Mouse (Mus musculus) CH12.LX (cell line): ENCODE data around the gene Trim16.

Experiments used
- GABPA ChIP-seq: IDR thresholded peaks from 2 replicates; pipeline ENCODE4 v1.6.1; 2012; ENCODE audit warnings: low read depth, low read length, improper control_type of control experiment, inconsistent platforms; ENCODE audit not compliant: insufficient replicate concordance
- POLR2AphosphoS2 ChIP-seq: IDR thresholded peaks from 2 replicates; pipeline ENCODE4 v1.6.1; 2011; ENCODE audit warnings: low read depth, low read length, improper control_type of control experiment
- USF1 ChIP-seq: IDR thresholded peaks from 2 replicates; pipeline ENCODE4 v1.6.1; 2014; ENCODE audit warnings: low read depth, mild to moderate bottlenecking, inconsistent platforms, low read length, improper control_type of control experiment

GRCm38 (mm10) chr11:62844562-62844961, 24.5 kb downstream of the Trim16 start:
- TF ChIP-seq POLR2AphosphoS2 = no peak
- no peak for TF ChIP-seq USF1
- no peak for TF ChIP-seq GABPA
